Mouse (Mus musculus): ENCODE measurements around the gene Sdr16c6. TPM values are rescaled to one million over a fixed set of nuclear protein-coding genes. Genes with fewer than 3 reads are reported as not detected.

The Sdr16c6 gene
- not detected in 2 replicates for polyA plus RNA-seq (2014; fragmentation: Nextera tagmentation; extraction: Ambion mirVana)

DNA sequence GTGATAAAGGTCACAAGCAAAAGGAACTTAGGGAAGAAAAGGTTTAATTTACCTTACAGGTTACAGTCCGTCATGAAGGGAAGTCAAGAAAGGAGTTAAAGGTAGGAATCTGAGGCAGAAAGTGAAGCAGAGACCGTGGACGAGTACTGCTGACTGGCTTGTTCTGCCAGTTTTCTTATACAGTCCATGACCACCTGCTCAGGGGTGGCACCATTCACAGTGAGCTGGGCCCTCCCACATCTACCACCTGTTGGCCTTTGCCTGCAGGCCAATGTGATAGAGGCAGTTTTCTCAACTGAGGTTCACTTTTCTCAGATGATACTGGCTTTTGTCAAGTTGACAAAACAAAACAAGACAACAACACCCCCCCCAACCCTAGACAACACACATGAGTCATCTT is at the start of gene Sdr16c6:
Gene Sdr16c6, minus strand, starts transcription at position 151 of the 400 bp plus-strand sequence.
- no peak within 1 kb of the TSS for H3K9ac ChIP-seq (ENCODE audit: low read depth, low read length)
- H3K27ac ChIP-seq (ENCODE audit: low read depth, low read length): no peak within 1 kb of the TSS
- no peaks in the 10 kb centered on the region for H3K36me3 ChIP-seq (ENCODE audit: control insufficient read depth, insufficient read depth, low read length)
- 77% methylated on average over 3 of the region's 3 CpGs for WGBS
- H3K27me3 ChIP-seq (ENCODE audit: control insufficient read depth, insufficient read depth, low read length): no peaks in the 10 kb centered on the region
- H3K4me1 ChIP-seq (ENCODE audit: control insufficient read depth, insufficient read depth, low read length): no peaks in the 10 kb centered on the region
- H3K4me2 ChIP-seq (replicated peaks; ENCODE audit: low read depth, low read length): no peak within 1 kb of the TSS
- H3K9me3 ChIP-seq (ENCODE audit: control insufficient read depth, low read length): no peaks in the 10 kb centered on the region
- no peak within 1 kb of the TSS for H3K4me3 ChIP-seq (ENCODE audit: low read length)
- no peak for ATAC-seq (ENCODE audit: low FRiP score, low TSS enrichment)

- Histone ChIP-seq H3K4me1 (ENCODE audit: control insufficient read depth, insufficient read depth, low read length) (no peaks in the 10 kb centered on the region), H3K9ac (ENCODE audit: low read depth, low read length) (no peak overlapping the region), H3K27ac (ENCODE audit: low read depth, low read length) (no peak overlapping the region), H3K4me2 (replicated peaks; ENCODE audit: low read depth, low read length) (no peak overlapping the region), H3K36me3 (ENCODE audit: control insufficient read depth, insufficient read depth, low read length) (no peaks in the 10 kb centered on the region), H3K9me3 (ENCODE audit: control insufficient read depth, low read length) (no peaks in the 10 kb centered on the region), H3K4me3 (ENCODE audit: low read length) (no peak overlapping the region), H3K27me3 (ENCODE audit: control insufficient read depth, insufficient read depth, low read length) (no peaks in the 10 kb centered on the region)
- no peak for ATAC-seq (ENCODE audit: low FRiP score, low TSS enrichment)
Measured at GRCm38 (mm10) chr4:4080180-4080579, 2.9 kb upstream of the Sdr16c6 start.

GRCm38 (mm10) chr4:4079132-4079531 is 1.8 kb upstream of the Sdr16c6 start:
- ATAC-seq (ENCODE audit: low FRiP score, low TSS enrichment): no peak
- Histone ChIP-seq H3K4me3 (ENCODE audit: low read length) (no peak overlapping the region), H3K9me3 (ENCODE audit: control insufficient read depth, low read length) (no peaks in the 10 kb centered on the region), H3K27ac (ENCODE audit: low read depth, low read length) (no peak overlapping the region), H3K4me1 (ENCODE audit: control insufficient read depth, insufficient read depth, low read length) (no peaks in the 10 kb centered on the region), H3K36me3 (ENCODE audit: control insufficient read depth, insufficient read depth, low read length) (no peaks in the 10 kb centered on the region), H3K4me2 (replicated peaks; ENCODE audit: low read depth, low read length) (no peak overlapping the region), H3K27me3 (ENCODE audit: control insufficient read depth, insufficient read depth, low read length) (no peaks in the 10 kb centered on the region), H3K9ac (ENCODE audit: low read depth, low read length) (no peak overlapping the region)
- 85% methylated on average over 3 of the region's 3 CpGs for WGBS

DNA sequence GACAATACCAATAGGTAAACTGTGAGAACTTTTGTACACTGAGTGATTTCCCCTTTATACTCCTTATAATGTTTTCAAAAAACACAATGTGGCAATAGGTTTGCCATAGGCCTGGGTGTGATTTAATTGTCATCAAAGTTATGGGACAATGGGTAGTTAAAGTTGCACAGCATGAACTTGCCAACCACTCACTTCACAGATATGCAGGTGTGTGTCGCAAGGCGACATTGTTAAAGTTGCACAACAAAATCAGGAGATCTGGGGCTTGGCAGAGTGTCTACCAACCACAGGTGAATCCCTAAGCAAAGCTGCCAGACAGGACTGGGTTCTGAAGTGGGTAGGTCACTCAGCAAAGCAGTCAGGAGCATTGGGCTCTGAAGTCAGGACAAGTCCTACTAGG is 1.3 kb downstream of the Sdr16c6 start:
- WGBS: 96% methylated on average over 2 of the region's 2 CpGs
- ATAC-seq (ENCODE audit: low FRiP score, low TSS enrichment): no peak

More for the DNA sequence above, 1.3 kb downstream of the Sdr16c6 start:
- Histone ChIP-seq H3K9me3 (ENCODE audit: control insufficient read depth, low read length) (no peaks in the 10 kb centered on the region), H3K4me1 (ENCODE audit: control insufficient read depth, insufficient read depth, low read length) (no peaks in the 10 kb centered on the region), H3K4me2 (replicated peaks; ENCODE audit: low read depth, low read length) (no peak overlapping the region), H3K27me3 (ENCODE audit: control insufficient read depth, insufficient read depth, low read length) (no peaks in the 10 kb centered on the region), H3K4me3 (ENCODE audit: low read length) (no peak overlapping the region), H3K36me3 (ENCODE audit: control insufficient read depth, insufficient read depth, low read length) (no peaks in the 10 kb centered on the region), H3K9ac (ENCODE audit: low read depth, low read length) (no peak overlapping the region), H3K27ac (ENCODE audit: low read depth, low read length) (no peak overlapping the region)

Other genes starting within 250 kb of the Sdr16c6 start
- 923 and 1,246 TPM in 2 replicates for gene Gm11808, start 103.9 kb downstream of the Sdr16c6 start, polyA plus RNA-seq (2014; fragmentation: Nextera tagmentation; extraction: Ambion mirVana)

Data from kidney, embryonic 14.5 days (tissue).